Mouse (Mus musculus) monocyte, adult 2 months (primary cell): ENCODE results near the gene Hoxc9.

Experiments used
- DNase-seq, 2 experiments: peaks; one replicate each; pipeline ENCODE4 v3.0.0; 2022; ENCODE audit warnings: low spot score in 2 of 2, low read depth in 1 of 2

Hoxc9 gene

GRCm38 (mm10) chr15:102998608-102999182 lies 22.5 kb downstream of the Hoxc9 start:
- no peak for DNase-seq

- no peak for DNase-seq
Observed at GRCm38 (mm10) chr15:102999183-102999831, 23.1 kb downstream of the Hoxc9 start.

DNA sequence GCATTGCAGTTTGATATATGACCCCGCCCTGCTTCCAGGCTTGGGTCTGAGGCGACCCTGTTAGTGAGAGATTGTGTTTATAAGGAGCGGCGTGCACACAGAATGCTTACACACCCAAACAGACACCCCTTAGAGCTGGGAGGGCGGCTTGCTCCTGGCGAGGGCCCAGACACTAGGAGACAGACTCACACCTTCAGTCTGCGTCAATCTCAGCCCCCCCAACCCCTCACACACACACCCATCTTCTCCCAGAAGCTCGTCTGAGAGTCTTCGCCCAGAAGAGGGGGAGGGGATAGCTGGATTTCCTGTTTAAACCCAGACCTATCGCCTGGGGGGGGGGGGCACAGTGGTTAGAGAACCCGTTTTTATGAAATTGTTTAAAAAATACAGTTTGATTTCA lies 23.7 kb downstream of the Hoxc9 start:
- no peak for DNase-seq

DNA sequence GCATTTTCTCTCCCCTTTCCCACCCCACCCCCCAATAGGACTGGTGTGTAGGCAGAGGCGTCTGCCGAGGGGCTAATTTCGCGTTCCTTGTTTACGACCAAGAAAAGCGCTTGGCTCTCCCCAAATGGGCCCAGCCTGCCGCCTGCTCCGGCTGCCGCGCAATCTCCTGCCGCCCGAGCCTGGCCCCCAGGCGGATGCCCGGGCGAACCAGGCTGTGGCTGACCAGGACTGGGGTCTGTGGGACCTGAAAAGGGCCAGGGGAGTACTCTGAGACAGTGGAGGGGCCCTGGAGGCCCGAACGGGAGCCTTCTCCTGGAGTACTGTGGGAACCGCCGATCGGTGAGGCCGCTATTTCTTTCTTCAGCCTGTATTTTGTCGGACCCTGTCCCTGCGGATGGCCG lies 24.3 kb downstream of the Hoxc9 start:
- DNase-seq = no peak

- no peak for DNase-seq
Observed at GRCm38 (mm10) chr15:103001370-103001769, 25.1 kb downstream of the Hoxc9 start.

DNA sequence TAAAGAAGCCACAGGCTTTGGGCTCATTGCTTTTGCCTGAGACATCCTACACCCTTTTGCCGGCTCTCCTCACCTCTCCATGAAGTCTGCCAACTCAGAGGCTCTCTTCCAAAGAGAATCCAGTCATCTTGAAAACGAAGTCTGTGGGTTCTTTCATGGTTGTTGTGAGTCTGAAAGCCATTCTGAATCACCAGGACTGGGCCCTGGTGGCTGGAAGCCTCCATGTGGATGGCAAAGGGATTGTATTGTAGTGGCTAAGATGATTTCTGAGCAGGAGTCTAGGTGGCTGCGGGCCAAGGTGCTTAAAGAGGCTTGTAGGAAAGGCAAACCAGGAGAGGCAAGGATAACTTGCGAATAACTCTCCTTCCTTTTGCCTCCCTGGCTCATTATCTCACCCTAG lies 25.9 kb downstream of the Hoxc9 start:
- no peak for DNase-seq

DNA sequence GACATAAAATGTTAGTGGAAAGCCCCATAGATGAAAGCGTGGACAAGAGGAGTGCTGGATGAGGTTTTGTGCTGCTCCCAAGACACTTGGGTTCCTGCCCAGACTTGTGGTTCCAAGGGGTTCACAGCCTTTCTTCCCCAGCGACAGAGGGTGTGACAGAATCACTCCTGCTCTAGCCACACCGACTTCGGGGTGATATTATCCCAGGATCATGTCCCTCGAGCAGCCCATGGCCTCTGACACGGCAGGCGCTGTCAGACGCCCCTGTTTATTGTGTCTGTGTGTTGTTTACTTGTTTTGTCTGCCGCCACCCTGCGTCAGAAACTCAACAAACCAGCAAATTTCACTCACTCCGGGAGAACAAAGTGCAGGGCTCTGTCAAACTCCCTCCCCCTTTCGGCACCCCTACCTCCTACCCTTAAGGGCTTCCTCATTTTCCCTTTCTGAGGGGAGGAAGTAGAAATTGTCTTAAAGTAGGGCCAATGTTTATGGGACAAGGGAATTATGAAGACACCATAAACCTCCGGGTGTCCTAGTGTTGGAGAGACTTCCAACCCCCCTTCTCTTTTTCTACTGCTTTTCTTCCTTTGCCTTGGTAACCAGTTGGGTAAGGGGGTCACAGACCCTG lies 26.7 kb downstream of the Hoxc9 start:
- DNase-seq = no peak

GRCm38 (mm10) chr15:103005308-103005707 lies 29.1 kb downstream of the Hoxc9 start:
- no peak for DNase-seq

DNA sequence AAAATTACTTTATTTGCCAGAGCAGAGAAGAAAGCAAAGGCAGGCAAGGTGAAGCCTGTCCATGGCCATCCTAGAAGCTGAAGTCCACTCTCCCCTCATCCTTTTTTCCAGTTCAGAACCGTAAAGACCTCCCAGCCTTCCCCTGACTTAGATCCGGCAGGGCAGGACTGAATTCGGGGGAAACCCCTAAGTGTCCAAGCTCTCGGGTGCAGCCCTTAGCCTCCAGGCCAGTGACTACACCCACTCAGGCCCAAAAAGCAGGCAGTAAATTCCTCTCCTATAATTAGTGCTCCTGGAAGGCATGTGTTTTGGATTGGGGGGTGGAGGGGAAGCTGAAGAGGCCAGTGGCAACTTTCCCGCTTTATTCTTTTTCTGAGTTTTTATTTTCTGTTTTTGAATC lies 29.6 kb downstream of the Hoxc9 start:
- no peak for DNase-seq

- DNase-seq = no peak
Observed at GRCm38 (mm10) chr15:103006326-103006725, 30.1 kb downstream of the Hoxc9 start.

- no peak for DNase-seq
Observed at GRCm38 (mm10) chr15:103009265-103010111, 33.2 kb downstream of the Hoxc9 start.

DNA sequence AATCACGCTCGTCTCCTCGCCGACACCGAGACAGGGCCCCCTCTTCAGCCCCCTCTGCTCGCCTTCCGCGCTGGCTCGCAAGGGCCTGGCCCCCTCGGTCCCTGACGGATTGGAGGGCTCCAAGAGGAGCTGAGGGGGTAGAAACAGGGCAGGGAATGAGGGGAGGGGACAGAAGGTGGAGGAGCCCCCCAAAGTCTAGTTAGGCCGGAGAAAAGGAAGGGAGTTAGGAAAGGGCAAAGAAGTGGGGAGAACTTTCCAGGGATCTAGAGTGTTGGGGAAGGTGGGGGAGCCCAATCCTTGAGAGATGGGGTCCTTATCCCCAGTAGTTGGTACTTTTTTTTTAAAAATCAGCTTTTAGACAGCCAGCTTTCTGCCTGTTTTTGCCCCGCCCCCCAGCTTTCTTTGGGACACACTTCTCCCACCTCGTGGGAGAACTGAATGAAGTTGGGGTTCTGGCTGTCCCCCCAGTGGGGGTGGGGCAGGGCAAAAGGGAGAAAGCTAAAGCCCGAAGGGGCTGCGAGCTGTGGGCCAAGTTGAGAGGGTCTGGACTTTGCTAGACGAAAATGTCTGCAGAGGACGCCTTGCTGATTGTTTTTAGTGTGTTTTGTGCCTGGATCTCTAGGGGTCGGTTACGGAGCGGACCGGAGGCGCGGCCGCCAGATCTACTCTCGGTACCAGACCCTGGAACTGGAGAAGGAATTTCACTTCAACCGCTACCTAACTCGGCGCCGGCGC lies 34.0 kb downstream of the Hoxc9 start:
- DNase-seq = no peak

GRCm38 (mm10) chr15:103010847-103011555 lies 34.8 kb downstream of the Hoxc9 start:
- DNase-seq = no peak

GRCm38 (mm10) chr15:103011928-103012486 lies 35.8 kb downstream of the Hoxc9 start:
- no peak for DNase-seq

DNA sequence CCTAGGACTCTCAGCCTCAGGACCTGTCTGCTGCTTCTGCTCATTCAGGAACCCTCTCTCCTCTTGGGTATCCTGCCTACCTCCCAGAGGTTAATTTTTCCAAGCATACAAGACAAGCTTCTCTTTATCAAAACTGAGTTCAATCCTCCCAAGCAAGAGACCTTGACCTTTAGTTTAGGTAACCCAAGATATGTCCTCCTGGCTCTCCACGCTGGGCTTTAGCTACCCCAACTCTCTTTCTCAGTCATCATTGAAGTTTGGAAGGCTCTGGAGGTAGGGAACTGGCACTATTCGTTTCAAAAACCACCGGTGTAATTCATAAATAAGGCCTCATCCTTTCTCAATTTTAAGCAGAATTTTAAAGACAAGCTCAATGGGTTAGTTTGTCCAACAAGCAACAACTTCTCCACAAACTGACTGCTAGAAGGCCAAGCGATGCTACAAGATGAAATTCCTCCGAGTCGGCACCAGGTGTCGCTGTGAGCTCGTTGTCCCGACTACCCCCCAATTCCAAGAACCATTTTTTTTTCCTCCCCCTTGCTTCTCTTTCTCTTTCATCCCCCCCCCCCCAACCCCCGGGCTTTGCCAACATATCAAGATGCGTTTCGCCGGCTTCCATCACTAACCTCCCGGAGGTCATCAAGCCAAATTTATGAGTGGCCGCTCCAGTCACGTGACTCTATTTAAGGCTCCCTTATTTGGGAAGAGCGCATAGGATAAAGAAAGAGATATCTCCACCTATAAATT lies 37.2 kb downstream of the Hoxc9 start:
- DNase-seq = no peak

- DNase-seq = no peak
Observed at GRCm38 (mm10) chr15:103014166-103015008, 38.1 kb downstream of the Hoxc9 start.

DNA sequence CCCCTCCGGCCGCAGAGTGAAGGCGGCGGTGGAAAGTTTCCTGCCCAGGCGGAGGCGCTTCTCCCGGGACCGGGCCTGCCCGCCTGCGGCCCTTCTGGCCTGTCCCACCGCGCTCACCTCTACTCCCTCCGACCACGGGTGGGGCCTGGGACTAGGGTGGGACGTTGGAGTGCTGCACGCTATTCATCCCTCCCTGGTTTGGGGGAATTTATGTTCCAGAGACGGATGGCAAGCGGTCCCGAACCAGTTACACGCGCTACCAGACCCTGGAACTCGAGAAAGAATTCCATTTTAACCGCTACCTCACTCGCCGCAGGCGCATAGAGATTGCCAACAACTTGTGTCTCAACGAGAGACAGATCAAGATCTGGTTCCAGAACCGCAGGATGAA lies 38.8 kb downstream of the Hoxc9 start:
- DNase-seq = no peak

GRCm38 (mm10) chr15:103015406-103016166 lies 39.3 kb downstream of the Hoxc9 start:
- no peak for DNase-seq
